Mouse (Mus musculus) hematopoietic stem cell, adult 5-6 weeks (primary cell): ENCODE measurements around the gene Srrm4. TPM values are rescaled to one million over a fixed set of nuclear protein-coding genes. Genes with fewer than 3 reads are reported as not detected.

Source experiments
- ATAC-seq, 2 experiments: fragments of 125-278 bp in 1 of 2; replicated peaks in 1 of 2; 2 replicates each; pipeline ENCODE4 v1.8.0; 2016 to 2017; ENCODE audit warnings: inconsistent platforms in 2 of 2, mild to moderate bottlenecking in 2 of 2, moderate number of reproducible peaks in 2 of 2, low read depth in 1 of 2, moderate TSS enrichment in 1 of 2; ENCODE audit not compliant: low FRiP score in 2 of 2, poor library complexity in 2 of 2, severe bottlenecking in 2 of 2, insufficient read depth in 1 of 2, low TSS enrichment in 1 of 2
- total RNA-seq: library from RNA; stranded (forward); fragments of 172-1452, 232-1000 nt; gene quantifications from 2 replicates; pipeline ENCODE4 v1.2.3, GENCODE M21; 2017

Gene Srrm4
- total RNA-seq, 1 experiment from 2014 or later = not detected

DNA sequence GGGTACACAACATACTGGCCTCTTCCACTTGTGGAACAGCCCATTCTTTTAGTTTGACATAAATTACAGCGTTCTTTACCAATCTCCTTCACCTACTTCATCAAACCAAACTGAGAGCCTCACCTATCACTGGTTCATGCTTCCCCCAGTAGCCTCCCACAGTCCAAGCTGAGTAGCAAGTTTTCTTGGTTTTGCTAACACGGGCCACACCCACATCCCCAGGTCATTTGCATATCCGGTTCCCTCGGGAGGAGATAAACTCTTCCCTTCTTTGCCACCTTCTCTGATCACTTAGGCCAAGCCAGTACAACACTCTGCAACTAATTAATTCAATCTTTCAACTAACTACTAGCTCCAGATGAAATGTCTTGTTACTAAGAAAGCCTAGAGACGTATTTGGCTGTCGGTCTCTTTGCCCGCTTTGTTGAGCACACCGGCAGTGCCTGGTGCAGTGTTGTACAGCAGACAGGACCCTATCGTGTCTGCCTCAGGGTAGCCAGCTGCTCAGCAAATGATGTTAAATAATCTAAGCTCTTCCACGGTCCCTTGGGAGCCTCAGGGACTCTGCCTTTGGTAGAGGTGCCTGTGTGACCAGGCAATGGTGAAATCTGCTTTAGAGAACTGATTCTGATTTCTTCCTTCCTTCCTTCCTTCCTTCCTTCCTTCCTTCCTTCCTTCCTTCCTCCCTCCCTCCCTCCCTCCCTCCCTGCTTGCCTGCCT lies 134.7 kb downstream of the Srrm4 start:
- ATAC-seq = no peak

DNA sequence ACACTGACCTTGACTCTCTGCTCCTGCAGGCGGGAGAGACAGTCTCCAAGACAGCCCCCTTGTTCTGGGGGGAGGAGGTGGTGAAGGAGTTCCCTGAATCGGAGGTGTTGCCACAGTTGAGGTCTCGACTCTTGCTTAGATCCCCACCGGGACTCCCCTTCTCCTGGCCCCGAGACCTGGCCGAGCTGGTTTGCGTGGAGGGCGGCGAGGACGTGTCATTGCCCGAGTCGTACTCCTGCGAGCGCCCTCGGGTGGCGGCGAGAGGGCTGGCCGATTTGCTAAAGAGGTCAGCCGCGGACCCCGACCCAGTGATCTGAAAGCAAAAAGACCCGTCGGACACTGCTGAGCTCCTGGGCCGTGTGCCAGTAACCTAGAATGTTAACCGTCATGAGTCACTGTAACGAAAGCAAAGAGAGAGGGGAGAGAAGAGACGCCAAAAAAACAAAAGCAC lies 138.2 kb downstream of the Srrm4 start:
- peak; percentile 7 to 60; a peak in 2 of 4 replicates for ATAC-seq

DNA sequence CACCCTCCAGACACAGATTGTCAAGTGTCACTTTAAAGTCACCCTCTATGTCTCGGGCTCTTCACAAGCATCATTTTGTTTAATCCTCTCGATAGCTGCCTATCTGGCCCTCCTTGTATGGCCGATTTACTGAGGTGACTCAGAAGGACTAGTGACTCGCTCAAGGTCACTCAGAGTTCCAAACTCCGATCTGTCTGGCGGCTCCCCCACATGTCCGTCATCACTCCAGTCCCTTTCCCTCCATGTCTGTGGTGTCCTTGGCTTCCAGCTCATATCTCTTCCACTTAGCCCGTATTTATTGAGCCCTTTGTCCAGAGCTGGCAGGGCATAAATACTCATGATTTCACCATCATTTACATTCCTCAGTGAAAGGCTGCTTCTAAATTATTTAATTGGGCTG lies 140.7 kb downstream of the Srrm4 start:
- no peak for ATAC-seq

DNA sequence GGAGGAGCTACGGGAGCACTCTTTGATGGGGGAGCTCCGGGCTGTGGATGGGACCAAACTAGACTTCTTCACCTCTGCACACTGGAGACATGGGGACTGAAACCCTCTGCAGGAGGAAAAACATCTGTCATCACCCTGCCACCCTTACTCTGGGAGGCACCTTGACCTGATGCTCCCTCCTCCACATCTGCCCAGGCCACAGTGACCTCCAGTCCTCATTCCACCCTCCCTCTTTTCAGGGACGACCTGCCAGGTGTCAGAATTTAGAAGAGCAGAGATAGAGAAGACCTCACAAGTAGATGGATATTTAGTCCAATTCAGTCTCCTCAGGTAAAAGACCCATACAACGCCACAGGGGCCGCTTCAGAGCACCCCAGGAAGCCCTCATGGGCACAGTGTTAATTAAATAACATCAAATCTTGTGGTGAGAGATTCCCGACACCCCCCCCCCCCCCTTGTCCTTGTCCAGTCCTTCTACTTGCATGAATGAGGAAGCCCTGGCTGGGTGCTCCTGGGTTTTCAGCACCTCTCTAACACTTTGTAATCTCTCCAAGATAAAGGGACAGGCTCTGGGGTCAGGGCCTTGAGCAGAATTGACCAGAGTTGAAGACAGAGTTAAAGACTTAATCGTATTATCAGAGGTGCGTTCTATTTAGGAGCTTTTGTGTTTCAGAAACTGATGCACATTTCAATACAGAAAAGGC lies 141.9 kb downstream of the Srrm4 start:
- no peak for ATAC-seq

DNA sequence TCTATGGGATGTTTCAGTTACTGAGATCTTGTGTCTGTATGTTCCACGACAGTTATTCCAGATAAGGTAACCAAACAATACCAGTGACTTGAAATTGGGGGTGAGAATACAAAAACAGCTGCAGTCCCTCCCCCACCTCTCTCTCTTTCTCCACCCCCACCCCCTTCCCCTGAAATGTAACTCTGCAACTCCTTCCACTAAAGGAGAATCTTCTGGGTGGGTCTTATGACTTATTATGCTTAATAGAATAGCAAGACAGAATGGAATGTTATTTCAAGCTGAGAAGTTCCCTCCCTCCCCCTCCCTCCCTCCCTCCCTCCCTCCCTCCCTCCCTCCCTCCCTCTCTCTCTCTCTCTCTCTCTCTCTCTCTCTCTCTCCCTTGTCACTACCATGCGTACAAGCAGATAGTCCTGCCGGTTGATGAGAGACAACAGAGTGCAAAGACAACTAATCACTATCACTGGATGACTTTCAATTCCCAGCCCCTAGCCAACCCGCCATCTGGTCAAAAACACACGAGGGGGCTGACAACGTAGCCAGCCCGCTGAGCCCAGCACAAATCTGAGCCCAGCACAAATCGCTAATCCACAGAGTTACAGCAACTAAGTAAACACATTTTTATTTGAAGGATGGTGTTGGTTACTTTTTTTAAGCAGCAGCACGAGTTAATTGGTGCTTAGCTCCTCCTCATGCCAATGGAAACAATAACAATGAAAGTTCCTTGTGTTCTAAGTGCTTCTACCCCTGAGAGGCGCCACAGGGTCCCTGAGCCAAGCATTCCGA lies 143.0 kb downstream of the Srrm4 start:
- ATAC-seq = no peak

DNA sequence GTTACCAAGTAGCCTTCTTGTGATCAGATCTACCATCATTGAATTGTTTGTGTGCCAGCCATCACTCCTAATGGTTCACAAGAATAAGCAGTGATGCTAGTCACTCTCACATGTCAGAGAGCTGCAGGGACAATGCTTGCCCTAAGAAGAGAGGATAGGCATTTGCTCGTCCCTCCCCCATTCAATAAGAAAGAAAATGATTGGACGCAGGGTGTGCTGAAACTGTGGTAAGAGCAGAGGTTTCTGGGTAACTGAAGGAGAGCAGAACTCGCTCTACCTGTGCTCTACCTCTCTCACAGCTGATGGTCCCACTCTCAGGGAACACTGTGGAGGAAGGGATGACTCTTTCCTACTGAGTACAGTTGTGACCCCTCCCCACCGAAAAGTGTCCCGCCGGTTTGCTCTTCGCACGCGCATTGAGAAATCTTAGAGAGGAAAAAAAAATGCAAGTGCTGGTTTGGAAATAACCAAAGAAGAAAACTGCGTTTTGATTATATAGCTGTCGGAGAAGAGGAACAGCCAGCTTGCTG lies 143.7 kb downstream of the Srrm4 start:
- ATAC-seq = no peak

DNA sequence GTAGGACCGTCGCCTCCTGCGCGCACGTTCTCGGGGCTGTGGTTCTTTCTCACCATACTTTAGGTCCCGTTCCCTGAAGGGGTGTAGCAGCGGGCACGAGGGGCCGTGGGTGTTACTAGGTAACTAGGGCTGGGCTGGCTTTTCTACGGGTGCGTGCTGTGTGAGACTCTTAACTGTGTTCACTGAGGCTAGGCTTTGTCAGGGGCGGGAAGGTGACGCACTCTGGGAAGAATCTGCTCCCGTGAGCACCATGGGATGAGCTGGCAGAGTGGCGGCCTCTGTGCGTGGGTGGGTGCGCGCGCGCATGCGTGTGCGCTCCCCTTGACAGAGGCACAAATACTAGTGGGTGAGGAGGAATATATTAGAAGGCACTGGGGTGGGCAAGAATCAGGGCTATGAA lies 145.1 kb downstream of the Srrm4 start:
- ATAC-seq = no peak

DNA sequence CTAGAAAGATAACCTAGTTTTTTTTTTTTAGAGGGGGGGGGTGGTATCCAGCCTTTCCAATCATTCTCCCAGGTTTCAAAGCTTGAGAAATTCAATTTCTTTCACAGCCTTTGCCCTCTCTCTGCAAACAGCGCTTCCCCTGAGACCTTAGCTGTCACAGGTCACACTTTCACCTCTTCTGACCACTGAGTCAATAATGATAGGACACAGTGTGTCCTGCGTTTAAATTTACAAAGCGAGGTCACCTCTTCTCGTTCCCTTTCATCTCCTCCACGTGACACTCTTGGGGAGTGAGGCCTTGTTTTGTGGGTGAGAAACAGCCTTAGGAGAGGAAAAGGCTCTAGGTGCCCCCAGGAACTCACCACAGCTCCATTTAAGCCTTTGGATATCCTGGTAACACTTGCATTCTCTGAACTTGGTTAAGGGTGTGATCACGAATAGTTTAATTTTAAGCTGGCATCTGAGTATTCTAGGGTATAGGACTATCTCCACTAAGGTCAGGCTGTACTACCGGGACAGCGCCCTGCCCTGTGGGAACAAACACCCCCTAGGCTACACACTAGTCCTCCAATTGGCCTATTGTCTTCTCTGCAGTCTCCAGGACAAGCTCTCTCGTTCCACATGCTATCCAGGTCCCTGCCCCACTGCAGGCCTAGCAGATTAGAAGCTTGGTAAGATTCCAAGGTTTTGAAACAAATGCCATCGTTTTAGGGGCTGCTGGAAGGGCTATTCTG lies 145.8 kb downstream of the Srrm4 start:
- no peak for ATAC-seq

DNA sequence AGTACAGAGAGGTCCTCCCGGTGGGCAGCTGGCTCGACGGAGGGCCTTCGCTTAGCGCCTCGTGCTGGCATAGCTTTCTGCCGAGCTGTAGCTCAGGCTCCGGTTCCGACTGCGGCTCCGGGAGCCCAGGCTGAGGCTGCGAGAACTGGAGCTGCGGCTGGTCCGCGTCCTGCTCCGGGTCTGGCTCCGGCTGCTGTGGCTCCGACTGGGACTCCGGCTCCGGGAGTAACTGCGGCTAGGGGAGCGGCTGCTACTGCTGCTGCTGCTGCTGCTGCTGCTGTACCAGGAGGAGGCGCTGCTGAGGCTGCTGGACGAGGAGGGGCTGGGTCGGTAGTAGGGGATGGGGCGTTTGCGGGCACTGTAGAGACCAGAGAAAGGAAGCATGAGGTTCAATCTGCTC lies 147.1 kb downstream of the Srrm4 start:
- no peak for ATAC-seq

DNA sequence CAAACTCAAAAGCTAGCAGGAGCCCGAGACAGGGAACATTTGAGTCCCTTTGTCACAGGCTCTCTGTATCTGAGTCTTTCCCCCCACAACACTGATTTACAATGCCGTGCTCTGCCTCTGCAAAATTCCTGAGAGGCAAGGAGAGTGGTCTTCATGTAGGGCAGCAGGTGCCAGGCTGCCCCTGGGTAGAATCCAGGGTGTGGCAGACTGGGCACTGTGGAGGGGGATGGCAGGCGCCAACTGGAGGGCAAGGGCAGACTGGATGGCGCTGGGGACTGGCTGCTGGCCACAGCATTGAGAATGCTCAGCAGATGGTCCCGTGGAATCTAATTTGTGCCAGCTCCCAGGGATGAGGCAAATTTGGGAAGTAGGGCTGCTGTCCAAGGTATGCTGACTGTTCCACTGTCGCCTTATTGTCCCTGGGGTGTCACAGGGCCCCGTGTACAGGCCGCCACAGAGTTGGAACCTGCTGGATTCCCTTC lies 148.1 kb downstream of the Srrm4 start:
- ATAC-seq = no peak

DNA sequence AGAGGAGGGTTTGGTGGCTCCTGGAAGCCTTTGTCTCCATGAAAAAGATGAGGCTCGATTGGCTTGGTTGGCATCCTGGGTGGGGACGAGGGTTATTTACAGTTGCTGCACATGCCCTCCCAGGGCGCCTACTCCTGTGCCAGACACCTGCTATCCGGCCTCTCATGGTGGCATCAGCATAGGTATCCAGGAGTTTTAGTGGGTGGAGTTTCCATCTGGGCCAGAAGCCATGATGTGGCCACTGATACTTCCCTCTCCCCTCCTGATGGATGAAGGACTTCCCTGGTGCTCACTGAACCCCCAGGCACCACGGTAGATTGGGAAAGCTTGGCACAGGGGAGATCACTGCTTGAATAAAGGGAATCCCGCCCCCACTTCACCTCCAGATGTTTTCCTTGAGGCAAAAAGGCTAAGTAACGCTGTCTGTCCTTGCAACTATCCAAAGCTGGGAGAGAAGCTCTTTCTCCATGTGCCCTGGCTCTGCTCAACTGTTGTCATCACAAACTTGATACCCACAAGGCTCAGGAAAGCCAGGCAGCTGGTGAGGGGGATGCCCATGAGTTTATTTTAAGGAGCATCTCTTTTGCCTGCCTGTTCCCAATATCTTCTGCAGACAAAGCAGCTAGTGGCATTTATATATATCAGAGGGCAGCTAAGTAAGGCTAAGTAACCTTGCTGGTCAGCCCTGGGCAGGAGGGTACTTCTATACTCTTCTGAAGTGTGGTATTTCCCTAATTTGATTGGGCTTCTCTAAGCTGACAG lies 148.7 kb downstream of the Srrm4 start:
- ATAC-seq = no peak

DNA sequence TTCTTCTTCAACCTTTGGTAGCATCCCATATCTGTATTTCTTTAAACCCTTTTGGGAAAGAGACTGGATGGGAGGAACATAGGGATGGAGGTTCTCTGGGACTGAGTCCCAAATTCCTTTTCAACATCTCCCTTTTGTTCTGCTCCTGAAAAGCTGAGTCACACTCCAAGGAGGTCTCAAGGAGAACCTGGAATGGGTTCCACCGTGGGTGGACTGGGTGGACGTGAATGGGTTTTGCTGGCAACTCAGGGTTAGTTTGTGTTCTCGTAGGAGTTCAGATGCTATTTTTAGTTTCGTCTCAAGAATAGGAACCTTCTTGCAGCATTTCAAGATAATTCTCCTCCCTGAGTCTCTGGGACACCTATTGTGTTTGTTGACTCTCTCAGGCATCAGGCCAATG lies 151.4 kb downstream of the Srrm4 start:
- ATAC-seq = no peak

DNA sequence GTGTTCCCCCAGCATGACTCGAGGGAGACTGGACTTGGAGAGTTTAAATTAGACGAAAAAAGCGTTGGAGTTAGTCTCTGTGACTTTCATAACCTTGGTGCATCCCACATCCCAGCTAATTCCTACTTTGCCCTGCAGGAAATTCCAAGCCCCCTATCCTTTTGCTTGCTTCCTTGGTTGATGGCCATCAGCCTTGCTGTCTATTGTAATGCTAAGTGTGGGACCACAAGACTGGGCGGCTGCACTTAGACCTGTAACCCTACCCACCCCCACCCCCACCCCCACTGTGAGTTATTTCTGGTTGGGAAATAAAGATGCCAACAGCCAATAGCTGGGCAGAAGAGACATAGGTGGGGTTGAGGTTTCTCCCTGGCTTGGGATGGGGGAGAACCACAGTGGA lies 153.3 kb downstream of the Srrm4 start:
- ATAC-seq = no peak

DNA sequence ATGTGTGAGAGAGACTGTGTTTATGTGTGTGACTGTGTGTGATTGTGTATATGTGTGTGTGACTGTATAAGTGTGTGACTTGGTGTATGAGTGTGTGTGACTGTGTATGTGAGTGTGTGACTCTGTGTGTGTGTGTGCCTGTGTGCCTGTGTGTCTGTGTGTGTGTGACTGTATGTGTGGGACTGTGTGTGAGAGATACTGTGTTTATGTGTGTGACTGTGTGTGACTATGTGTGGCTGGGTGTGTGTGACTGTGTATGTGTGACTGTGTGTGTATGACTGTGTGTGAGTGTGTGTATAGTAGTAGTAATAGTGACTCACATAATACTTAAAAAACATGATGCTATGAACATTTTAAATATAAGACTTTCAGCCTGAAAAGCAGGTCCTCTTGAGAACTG lies 155.5 kb downstream of the Srrm4 start:
- ATAC-seq = no peak

DNA sequence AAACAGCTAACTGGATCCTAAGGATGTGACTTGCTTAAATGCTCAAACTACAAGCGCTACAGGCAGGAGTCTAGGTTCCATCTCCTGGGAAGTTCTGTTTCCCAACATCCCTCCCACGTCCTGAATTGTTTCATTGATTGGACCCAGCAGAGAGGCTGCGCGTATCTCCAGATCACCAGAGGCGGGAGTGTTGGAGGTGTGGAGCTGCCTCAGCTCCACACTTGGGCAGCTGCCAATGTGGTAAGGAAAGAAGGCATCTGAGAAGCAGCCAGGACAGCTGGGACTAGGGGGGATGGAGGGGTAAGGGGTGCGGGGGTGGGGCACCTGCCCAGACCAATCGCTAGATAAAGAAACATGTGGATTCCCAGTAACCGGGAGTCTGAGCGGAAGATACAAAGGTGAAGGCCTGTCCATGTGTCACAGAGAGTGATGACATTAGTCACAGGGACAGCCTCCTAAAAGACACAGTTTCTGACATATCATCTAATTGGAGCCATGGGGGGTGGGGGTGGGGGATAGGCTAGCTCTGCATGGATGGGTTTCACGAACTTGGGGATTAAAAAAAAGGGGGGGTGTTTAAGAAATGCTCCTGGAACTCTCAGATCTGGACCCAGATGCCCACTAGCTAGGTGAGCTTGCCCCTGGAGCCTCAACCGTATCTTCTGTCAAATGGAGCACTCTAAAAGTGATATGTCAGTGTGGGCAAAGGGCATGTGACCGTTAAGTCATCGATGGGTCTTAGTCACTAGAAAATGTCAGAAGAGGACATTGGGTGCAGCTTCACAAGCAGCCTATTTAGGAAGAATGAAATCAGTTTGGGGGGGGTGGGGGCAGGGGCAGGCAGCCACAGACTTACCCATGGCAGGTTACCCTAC lies 156.4 kb downstream of the Srrm4 start:
- no peak for ATAC-seq

DNA sequence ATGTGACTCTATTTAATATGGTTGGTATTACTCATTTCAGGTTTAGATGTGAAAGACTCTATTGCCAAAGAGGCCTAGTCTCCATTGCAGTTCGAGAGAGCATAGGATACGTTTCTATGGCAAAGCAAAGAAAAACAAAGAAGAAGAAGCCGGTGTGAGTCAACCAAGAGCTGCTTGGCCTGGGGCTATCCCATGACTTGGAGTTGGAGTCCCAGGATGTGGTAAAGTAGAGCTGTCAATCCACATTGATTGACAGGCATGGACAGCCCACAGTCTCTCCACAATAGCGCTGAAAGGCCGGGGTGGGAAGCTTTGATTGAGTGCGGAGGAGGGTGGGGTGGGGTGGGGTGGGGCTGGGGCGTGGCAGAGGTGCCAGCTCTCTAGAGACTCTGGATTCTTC lies 158.7 kb downstream of the Srrm4 start:
- ATAC-seq = no peak
